Mouse (Mus musculus) bone marrow, adult 2 months (tissue): ENCODE results near the gene Zscan5b.
"Not testable (repeated sequence)": the region's sequence is repeated elsewhere in the genome, so short reads cannot be mapped to it uniquely, and the experiment has no call there.

Experiments
- CTCF ChIP-seq: fragments of 200-500 bp; IDR thresholded peaks from 2 replicates; pipeline ENCODE4 v1.5.1; 2011; ENCODE audit warnings: low read length, control low read depth; ENCODE audit not compliant: control insufficient read depth, insufficient read depth
- POLR2A ChIP-seq: fragments of 200-500 bp; IDR thresholded peaks from 2 replicates; pipeline ENCODE4 v1.6.1; 2011; ENCODE audit warnings: low read depth, mild to moderate bottlenecking, control low read depth, low read length, borderline replicate concordance; ENCODE audit not compliant: control insufficient read depth

GRCm38 (mm10) chr7:6228491-6228890 lies 6.4 kb downstream of the Zscan5b start:
- TF ChIP-seq POLR2A, CTCF: not testable (repeated sequence)
